Mouse (Mus musculus): Measurements from ENCODE around the gene Kcne3.

DNA sequence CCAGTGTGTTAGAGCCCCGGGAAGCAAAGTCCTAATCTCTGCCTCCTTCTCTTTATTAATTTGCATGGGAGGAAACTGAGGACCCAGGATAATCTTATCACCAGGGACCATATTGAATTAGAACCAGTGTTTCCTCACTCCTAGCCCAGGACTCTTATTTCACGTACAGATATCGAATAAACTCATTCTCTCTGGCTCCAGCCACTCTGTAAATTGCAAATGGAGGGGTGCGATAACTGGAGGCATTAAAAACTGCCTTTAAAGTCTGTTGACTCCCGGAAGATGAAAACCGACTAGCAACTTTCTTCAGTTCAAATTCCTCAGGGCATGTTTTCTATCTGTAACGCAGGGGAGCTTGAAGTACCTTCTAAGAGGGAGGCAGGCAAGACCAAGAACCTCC, 3.1 kb downstream of the Kcne3 start:
- TF ChIP-seq CTCF (IDR thresholded peaks at IDR 0.05; ENCODE audit: low read depth): no peak
- TF ChIP-seq EP300 (IDR thresholded peaks at IDR 0.05; ENCODE audit: low read depth): peak; percentile 87

All from liver, embryonic 14.5 days (tissue).